Mouse (Mus musculus): ENCODE data around the gene Capn11.

DNA sequence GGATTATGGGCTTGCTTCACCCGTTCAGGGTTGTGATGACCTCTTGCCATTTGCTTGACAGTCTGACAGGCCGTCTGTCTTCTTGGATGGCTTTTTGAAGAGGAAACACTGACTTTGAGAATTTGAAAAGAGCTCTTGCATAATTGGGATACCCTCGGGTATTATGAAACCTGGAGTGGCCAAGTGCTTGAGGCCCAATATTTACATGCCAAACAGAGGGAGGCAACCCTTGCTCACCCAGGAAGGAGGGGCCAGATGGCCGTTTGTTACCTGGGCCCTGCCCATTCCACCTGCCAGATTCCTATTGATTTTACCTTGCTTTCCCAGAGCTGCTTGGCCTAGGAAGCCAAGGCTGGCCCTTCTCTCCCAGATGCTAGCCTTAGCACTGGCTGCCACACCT lies 43.1 kb upstream of the Capn11 start:
- TF ChIP-seq USF2 (IDR thresholded peaks at IDR 0.05; ENCODE audit: borderline replicate concordance in 1 of 2, insufficient read depth in 1 of 2, low read depth in 1 of 2, low read length in 2 of 2), result no peak
- no peak for TF ChIP-seq GATA1 (IDR thresholded peaks at IDR 0.05; ENCODE audit: low read depth, low read length)
- no peak for TF ChIP-seq MAX (IDR thresholded peaks at IDR 0.05; ENCODE audit: low read length)
- no peak for TF ChIP-seq POLR2AphosphoS2 (IDR thresholded peaks at IDR 0.05; ENCODE audit: low read length)
- TF ChIP-seq GABPA (IDR thresholded peaks at IDR 0.05; ENCODE audit: low read depth, low read length), result no peak
- no peak for TF ChIP-seq CTCF (IDR thresholded peaks at IDR 0.05 in 2 of 3, conservative IDR thresholded peaks at IDR 0.05 in 1 of 3; ENCODE audit: control insufficient read depth in 1 of 3, insufficient read depth in 1 of 3, low read depth in 2 of 3, low read length in 3 of 3, poor library complexity in 1 of 3, severe bottlenecking in 1 of 3)
- TF ChIP-seq EP300 (IDR thresholded peaks at IDR 0.05; ENCODE audit: low read depth in 1 of 2, low read length in 2 of 2), result no peak
- no peak for TF ChIP-seq SIN3A (IDR thresholded peaks at IDR 0.05; ENCODE audit: low read length)
